Mouse (Mus musculus): Measurements from ENCODE around the gene Gtdc1.

DNA sequence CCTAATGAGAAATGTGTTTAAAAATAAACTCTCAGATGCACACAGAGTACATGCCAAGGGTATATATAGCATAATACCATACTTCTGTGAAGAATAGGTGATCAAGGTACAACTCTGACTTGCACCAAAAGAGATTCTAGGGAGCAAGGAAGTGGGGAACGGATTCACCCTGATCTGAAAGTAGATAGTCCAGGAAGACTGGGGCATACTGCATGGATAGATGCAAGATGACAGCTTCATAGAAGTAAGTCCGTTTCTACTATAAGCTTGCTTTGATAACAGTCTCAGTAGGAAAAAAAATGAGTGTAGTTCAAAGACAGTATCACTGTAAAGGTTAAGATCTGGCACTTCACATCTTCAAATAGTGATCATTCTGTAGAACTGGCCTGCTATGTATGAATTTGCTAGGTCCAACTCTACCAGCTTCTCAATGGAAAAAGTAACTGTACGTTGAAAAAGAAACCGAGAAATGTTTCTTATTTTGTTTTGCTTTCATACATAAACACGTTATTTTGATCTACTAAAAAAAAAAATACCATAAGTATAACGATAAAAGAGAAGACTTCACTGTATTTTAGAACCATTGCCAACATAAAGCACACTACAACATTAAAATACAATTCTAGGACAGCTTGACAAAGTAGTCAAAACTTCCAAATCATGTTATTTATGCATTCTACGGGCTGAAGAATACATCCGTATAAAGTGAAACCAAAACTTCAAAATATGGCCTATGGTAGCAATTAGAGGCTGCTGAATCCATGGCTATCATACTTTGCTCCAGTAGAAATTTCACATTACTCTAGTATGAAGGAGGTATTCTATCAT, 4.2 kb downstream of the Gtdc1 start:
- TF ChIP-seq GATA1 (IDR thresholded peaks at IDR 0.05; ENCODE audit: borderline replicate concordance, low read length) = no peak
- no peak for TF ChIP-seq CTCF (IDR thresholded peaks at IDR 0.05; ENCODE audit: low read depth, low read length)

All from G1E (cell line).